Mouse (Mus musculus): ENCODE data around the gene Agpat3. TPM values are rescaled to one million over a fixed set of nuclear protein-coding genes. Genes with fewer than 3 reads are reported as not detected.

Gene Agpat3
- total RNA-seq, 1 experiment from 2014 or later, result 8.2 TPM

DNA sequence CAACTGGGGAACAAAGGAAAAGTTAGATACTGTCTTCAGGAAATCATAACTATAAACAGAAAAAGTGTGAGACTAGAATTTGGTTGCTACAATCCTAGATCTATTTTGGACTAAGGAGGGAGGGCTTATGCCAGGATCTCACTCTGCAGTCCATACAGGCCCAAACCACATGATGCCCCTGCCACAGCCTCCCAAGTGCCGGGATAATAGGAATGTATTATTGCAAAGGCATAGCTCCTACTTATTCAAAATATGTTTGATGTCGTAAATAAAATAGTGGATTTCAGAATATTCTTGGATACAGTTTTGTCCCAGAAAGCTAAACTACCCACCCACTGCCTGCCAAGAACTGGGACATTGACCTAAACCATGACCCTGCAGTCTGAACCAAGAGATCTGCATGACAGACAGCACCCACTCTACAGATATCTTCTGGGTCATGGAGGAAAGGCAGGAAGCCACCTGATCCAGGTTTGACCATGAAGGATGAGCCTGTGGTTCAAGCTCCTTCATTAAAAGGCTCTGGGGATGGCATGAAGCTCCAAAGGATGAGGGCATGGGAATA lies 24.2 kb downstream of the Agpat3 start:
- ATAC-seq (replicated peaks; ENCODE audit: low read depth, poor library complexity, severe bottlenecking), result no peak

DNA sequence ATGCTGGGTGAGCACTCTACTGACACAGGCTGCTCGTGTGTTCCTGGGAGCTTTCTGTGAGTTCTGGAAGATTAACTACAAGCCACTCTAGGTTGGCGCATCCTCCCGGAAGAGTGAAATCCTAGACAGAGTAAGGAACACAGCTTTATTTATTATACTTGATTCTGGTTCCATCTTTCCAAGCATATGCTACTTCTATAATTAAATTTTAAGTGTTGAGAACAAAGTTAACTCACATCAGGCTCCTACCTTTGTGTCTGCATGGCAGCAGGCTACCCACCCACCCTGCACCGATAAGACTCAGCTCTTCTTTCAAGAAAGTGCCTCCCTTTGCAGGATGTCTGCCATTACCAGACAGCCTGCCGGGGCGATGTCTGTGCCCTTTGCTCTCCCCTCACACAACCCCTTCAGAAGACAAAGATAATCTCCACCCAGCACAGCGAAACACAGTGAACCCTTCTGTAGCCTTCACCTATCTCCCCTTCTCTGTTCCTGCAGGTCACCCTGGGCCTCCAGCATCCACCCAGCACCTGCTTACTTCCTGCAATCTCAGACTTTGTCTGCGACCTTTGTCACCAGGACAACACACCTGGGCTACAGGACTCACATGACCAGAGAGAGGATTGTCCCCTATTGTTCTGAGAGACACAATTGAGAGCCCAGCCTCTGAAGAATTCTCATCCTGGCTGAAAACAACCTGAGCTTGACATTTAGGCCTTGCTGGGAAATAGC lies 26.2 kb downstream of the Agpat3 start:
- ATAC-seq (replicated peaks; ENCODE audit: low read depth, poor library complexity, severe bottlenecking), result no peak

DNA sequence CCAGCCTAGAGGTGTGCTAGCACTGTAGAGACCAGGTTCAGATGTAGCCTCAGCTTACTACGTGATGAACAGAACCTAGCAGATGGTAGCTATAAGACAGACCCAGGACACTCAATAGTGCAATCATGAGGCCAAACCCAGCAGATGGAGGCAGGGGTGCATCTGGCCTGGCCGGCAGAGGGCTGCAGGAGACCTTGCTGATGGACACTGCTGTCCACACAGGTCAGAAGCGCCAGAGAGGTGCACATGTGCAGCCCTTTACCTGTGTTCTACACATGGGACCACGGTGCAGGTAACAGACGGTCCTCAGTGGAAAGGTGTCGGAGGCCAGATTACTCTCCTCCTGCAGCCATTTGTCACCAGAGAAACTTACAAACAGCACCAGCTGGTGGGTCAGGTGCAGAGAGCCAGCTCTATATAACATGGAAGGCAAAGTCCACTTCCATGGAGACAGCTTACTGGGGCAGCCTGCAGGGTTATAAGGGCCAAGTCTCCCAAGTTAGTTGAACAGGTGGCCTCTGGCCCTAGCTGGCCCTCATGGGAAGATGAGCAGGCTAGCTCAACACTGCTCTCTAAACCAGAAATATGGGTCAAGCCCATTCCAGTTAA lies 27.6 kb downstream of the Agpat3 start:
- ATAC-seq (replicated peaks; ENCODE audit: low read depth, poor library complexity, severe bottlenecking), result no peak

DNA sequence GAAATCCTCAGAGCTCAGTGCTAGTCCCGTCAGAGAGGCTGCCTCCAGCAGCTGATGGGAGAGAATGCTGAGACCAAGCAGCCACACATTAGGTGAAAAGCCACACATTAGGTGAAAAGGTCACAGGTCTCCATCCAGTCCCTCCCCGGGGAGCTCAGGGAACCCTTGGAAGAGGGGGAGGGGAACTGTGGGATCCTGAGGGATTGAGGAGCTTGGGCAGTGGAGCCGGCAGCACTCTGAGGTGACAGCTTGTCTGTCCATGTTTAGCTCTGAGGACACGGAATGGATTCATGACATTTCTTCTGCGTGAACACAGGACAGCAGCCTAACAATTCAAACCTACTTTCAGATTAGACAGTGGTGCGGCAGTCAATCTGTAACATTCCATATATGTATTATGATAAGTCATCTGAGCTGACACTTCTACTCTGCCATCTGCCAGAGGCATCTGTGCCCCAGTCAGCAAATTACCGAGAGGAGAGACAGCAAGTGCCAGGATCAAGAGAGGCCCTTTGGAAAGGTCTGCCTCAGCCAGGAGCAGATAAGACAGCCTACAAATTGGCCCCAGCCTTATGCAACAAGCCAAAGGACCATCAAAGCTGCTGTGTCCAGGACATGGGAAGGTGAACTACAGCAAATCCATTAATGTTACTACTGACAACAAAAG lies 28.9 kb downstream of the Agpat3 start:
- no peak for ATAC-seq (replicated peaks; ENCODE audit: low read depth, poor library complexity, severe bottlenecking)

DNA sequence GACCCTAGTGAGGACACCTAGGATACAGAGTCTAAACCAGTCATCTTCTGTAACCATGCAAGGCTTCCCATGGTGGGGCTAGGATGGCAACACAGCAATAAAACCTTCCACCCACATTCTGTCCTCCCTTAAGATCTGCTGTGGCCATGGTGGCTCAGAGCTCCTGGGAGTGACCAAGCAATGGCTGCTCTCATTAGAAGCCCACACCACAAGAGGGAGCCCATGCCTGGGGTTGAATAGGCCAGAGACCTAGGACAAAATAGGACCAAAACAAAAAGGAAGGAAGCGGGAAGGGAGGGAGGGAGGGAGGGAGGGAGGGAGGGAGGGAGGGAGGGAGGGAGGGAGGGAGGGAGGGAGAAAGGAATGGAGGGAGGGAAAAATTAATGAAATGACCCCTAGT lies 29.5 kb downstream of the Agpat3 start:
- ATAC-seq (replicated peaks; ENCODE audit: low read depth, poor library complexity, severe bottlenecking), result peak; percentile 59

DNA sequence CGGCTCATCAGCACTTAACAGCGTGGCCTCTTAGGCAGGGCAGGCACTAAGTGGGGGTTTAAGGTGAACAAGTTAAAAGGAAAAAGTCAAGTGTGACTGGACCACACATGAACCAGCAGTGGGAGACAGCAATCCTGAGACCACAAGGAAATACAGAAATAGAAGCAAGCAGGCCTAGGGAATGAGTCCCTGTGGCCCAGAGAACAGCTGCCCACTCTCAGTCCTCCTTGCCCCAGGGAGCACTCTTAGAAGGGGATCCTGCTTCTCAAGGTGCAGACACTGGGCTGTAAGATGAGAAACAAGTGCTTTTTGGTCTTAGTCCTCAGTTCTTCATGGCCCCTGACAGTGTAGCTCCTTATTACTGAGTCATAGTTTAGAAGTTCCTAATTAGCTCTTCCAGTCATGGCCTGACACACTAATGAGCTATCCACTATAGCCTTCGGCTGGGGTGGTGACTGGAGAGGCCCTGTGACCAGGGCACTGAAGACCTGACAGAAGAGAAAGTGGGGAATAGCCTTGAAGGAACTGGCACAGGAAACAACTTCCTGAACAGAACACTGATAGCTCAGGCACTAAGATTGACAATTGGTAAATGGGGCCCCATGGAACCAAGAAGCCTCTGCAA lies 31.0 kb downstream of the Agpat3 start:
- no peak for ATAC-seq (replicated peaks; ENCODE audit: low read depth, poor library complexity, severe bottlenecking)

DNA sequence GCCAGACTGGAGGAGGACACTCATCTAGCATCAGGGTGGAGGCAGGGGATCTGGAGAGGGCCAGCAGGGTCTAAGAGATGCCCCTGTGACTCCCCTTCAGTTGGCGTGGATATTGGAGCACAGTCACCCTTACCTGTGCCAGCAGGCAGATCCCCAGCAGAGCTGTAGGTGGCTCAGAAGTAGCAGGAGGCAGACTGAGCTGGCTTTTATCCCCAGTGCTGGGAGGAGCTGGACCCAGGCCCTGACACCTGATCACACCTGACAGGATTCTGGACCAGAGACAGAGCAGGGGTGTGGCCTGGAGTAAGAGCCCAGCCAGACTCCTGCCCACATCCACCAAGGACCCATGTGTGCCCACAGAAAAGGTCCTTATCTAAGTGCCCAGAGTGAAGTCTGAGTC lies 31.8 kb downstream of the Agpat3 start:
- no peak for ATAC-seq (replicated peaks; ENCODE audit: low read depth, poor library complexity, severe bottlenecking)

DNA sequence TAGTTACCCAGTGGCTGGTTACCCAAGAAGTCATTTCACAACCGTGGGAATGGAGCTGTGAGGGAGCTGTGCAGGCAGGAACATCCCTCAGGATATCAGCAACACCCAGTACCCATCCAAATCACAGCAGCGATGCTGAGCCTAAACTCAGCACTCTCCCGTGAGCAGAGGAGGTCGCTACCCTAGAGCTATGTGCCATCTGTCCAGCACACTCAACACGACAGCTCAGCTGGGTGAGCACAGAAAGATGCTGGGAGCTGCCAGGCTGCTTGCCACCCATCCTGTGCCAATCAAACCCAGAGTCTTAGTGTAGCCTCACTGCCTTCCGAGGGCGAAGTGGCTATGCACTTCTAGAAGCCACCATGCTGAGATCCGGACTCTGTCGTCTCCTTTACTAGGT lies 32.3 kb downstream of the Agpat3 start:
- no peak for ATAC-seq (replicated peaks; ENCODE audit: low read depth, poor library complexity, severe bottlenecking)

DNA sequence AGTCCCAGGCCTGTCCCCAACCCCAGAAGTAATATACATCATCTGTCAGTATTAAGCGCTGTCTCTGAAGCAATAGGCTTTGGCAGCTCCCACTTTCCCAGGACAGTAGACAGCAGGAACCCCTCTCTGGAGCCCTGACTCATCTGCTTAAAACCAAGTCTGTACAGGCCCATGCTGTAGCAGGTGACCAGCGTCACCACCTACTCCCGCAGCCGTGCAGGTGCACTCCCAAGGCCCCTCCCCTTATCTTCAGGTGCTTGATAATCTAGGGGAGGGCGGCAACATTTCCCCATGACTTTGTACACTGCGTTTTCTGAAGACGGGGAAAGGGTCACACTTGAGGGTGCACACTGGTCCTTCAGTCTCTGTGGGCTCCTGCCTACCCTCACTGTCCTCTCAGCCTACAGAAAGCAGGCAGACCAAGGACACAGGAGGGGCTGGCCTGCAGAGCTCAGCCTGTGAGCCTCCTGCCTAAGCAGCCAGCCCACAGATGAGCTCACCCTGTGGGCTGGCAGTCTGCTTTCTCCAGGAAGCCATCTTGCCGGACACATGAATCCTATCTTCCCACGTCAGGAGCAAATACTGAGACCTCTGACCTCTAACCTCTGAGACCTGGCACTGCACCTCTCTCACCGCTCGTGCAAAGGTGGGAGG lies 34.9 kb downstream of the Agpat3 start:
- ATAC-seq (replicated peaks; ENCODE audit: low read depth, poor library complexity, severe bottlenecking), result no peak

DNA sequence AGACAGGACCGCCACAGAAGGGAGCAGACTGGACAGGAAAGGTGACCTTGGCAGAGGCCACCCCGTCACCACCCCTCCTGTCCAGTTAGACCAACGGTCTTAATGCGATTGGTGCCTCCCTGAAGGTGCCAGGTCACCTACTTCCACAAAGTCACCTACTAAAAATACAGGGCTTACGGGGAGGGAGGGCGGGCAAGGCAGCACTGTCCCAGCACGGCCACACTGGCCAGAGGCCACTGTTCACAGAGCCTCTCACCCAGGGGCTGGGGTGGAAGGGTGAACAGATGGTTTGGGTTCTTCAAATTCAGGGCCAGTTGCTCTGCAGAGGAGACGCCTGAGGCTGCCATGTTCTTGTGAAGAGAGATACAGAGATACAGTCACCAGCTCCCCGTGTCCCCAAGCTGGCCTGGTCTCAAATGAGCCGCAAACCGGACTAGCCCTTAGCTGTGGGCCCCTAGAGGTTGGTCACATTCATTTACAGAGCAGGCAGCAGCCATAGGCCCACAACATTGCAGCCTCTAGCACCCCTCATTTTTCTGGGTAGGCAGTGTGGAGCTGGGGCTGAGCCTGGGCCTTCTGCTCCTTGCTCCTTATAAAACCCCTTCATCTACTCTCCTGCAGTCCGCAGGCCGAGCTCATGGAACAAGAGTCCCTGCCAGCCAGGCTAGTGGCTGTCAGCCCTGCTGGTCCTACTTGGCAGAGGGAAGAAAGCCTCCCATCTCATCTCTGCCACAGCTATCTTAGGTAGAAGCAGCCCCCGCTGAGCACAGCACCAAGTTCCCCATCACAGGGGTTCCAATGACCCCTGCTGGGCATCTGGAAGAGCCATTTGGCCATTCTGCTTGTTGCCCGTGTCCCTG lies 35.8 kb downstream of the Agpat3 start:
- ATAC-seq (replicated peaks; ENCODE audit: low read depth, poor library complexity, severe bottlenecking), result no peak

DNA sequence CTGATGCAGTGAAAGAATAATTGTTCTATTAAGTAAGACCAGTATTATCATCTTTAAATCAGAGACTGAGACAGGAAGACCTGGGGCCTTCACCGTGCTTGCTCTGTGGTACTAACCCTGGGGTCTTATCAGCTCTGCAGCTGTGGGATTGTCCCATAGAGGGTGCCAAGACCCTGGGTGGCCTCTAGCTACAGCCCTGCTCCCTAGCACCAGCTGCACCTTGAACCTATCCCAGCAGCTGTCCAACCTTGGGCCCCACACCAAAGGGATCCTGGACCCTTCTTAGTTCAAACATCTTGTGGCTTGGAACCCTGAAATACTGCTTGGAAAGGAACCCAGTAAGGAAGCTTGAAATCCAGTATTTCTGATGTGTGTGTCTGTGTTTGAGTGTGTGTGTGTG lies 37.1 kb downstream of the Agpat3 start:
- peak; percentile 39; the same call in 1 of the 2 replicates for ATAC-seq (replicated peaks; ENCODE audit: low read depth, poor library complexity, severe bottlenecking)

DNA sequence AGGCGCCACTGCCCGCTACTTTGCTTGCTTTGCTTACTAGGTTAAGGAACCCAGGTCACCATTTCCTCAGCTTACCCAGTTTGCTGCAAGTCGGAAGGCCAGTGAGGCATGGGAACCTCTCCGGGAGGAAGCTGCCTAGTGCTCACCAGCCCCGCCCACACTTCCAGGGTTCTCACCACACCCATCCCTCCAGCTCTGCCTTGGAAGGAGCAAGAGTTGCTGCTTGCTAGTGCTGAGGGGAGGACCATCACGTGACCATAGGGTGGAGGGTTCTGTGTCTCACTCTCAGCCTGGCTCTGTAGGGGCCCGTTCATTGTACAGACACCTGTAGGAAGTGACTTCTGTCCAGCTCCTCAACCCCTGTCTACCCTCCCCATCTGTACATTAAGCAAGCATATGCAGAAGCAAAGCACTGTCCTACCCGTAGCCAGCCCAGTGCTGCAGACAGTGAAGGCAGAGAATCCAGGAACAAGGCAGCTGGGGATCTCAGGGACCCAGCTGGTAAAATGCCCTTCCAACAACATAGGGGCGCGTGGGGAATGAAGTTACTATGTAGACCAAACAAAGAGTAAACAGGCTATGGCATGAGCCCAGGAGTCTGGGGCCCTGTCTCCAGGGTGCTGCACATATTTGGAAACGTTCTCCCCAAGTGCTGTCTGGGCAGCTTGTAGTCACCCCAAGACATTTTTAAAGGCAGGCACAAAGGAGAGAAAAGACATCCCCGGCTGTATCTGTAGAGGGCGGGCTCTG lies 40.2 kb downstream of the Agpat3 start:
- no peak for ATAC-seq (replicated peaks; ENCODE audit: low read depth, poor library complexity, severe bottlenecking)

DNA sequence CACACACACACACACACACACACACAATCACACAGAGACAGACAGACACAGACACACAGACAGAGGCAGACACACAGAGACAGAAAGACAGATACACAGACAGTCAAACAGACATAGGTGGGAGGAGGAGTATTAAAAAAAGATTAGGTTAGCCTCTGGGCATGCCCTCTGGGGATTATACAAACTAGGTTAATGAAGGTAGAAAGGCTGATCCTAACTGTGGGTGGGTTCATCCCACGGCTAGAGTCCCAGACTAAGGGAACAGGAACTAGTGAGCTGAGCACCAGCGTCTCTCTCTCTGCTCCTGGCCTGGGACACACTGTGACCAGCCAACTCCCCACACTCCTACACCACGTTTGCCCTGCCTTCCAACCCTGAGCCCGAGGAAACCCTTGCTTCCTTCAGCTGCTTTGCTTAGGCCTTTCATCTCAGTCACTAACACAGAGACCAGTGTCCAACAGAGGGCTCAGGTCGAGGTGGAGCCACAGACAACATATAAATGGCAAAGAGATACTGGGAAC lies 41.5 kb downstream of the Agpat3 start:
- no peak for ATAC-seq (replicated peaks; ENCODE audit: low read depth, poor library complexity, severe bottlenecking)

DNA sequence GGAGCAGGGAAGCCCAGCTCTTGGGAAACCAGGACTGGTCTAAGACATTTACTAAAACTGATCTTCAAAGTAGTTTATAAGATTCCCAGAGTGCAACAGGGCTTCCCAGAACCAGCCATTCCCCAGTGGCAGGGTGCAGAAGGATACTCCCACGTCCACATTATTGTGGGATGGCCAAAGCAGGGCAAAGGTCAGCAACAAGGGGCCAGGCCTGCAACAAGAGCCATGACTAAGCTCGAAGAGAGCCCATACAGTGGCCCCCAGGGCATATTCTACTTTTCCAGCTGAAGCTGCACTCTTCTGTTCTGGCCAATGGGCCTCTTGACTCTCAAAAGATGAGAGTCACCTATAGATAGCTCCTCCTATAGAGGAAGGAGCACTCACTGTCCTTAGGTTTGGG lies 43.7 kb downstream of the Agpat3 start:
- ATAC-seq (replicated peaks; ENCODE audit: low read depth, poor library complexity, severe bottlenecking), result no peak

DNA sequence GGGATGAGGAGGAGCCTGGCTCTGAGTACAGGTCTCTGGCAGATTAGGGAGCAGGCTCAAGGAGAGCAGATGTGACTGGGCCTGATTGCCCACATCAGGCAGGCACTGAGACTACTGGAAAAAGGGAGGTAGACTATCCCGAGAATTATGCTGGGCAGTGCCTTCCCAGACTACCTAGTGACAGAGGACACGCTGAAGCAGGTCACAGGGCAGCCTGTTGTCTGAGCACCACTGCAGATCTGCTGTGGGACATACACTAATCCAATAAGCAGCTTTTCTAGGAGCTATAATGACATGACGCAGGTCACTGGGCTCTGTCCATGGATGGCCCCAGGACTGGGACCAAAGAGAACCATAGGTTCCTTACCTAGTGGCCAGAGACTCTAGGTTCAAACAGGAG lies 44.9 kb downstream of the Agpat3 start:
- no peak for ATAC-seq (replicated peaks; ENCODE audit: low read depth, poor library complexity, severe bottlenecking)

DNA sequence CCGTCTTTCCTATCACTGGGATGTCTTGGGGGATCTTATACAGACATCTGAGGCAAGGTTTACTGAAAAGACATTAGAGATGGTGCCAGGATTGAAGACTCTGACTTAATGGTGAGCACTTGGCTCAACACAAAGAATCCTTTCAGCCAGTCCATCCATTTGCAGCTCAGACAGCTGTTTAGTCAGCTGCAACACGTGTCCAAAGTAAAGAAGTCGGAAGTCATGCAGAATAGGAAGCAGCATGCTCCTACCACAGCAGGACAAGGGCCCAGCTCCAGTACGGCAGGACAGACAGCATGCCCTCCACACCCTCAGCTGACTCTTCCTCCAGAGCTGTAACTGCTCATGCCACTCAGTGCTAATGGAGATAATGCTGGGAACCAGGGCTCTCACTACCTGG lies 46.3 kb downstream of the Agpat3 start:
- no peak for ATAC-seq (replicated peaks; ENCODE audit: low read depth, poor library complexity, severe bottlenecking)

DNA sequence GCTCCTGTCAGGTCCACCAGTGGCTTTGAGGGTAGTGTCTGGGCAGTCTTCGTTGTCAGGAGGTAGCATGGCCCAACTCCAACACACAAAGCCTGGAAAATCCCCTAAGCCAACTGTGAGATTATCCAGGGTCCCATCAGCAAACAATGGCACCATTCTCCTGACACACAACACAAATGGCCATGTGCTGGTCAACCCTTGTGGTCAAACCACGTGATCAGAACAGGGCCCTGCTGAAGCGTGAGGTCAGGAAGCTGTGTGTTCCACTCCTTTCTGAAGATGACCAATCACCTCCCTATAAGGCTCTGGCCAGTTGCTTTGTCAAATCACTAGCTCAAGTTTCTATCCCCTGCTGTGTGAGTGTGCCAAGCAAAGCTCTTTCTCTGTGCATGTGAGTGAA lies 47.3 kb downstream of the Agpat3 start:
- ATAC-seq (replicated peaks; ENCODE audit: low read depth, poor library complexity, severe bottlenecking), result no peak

DNA sequence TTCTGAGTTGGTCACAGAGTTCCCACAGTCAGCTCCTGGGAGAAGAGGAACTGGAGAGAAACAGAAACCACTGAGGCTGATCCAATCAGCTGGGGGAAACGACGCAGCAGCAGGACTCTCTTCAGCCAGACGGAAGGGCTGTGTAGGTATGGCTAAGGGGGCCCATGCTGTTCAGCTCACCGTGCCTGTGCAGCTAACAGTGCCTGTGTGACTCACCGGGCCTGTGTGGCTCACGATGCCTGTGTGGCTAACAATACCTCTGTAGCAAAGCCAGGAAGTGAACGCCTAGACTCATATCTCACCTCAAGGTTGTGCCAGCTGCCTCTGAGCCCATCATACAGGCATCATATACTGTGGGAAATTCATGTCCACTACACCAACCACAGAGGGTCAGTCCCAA lies 48.6 kb downstream of the Agpat3 start:
- ATAC-seq (replicated peaks; ENCODE audit: low read depth, poor library complexity, severe bottlenecking), result peak; percentile 90

Measured in common myeloid progenitor, adult 5-6 weeks (primary cell).